Mouse (Mus musculus): ENCODE measurements around the gene Gm20903. TPM values are rescaled to one million over a fixed set of nuclear protein-coding genes. Genes with fewer than 3 reads are reported as not detected.
"Not testable (repeated sequence)": the region's sequence is repeated elsewhere in the genome, so short reads cannot be mapped to it uniquely, and the experiment has no call there.

Gene Gm20903
- total RNA-seq (2021): not detected
- long read RNA-seq, experiment 1: 0 reads
- long read RNA-seq, experiment 2: 0 reads

GRCm38 (mm10) chrY:73669015-73669414 lies at the start of gene Gm20903:
Gene Gm20903, plus strand, starts transcription at chrY:73669315.
- not testable (repeated sequence) for DNase-seq (ENCODE audit: low spot score in 2 of 2)

Data from gastrocnemius, postnatal 4 days (tissue).